In genomic region chr8:105835318-105835717, GRCm38 (mm10) we compare ENCODE assay signal across 8 mouse cellular contexts. TPM values are rescaled to one million over a fixed set of nuclear protein-coding genes. Genes with fewer than 3 reads are reported as not detected.
DNase-seq lines count a peak whose midpoint lies in the region; ATAC-seq and TF ChIP-seq lines count a peak whose summit lies in the region.

No protein-coding gene starts in this region.

- no peak for TF ChIP-seq CTCF in thymus, adult 2 months (IDR thresholded peaks at IDR 0.05; ENCODE audit: borderline replicate concordance, control insufficient read depth, extremely low read depth, insufficient read depth, low read length, poor library complexity)

- intact Hi-C loops in heart, postnatal 25 days (cut with DNase I), result loop anchor here (1.0 to 5.0 kb wide), 2 partner anchors 95 to 187 kb away; no protein-coding TSS in a partner anchor
- intact Hi-C loops in left cerebral cortex, postnatal 4 days (cut with DNase I), result no loop called here

- no peaks in the 10 kb centered on the region for H3K36me3 ChIP-seq in heart, embryonic 11.5 days (ENCODE audit: control insufficient read depth, insufficient read depth, low read length)
- no peaks in the 10 kb centered on the region for H3K36me3 ChIP-seq in thymus, adult 2 months (ENCODE audit: control insufficient read depth, insufficient read depth, low read length)

- no peak for TF ChIP-seq POLR2A in thymus, adult 2 months (IDR thresholded peaks at IDR 0.05; ENCODE audit: control insufficient read depth, extremely low read depth, insufficient read depth, low read length, poor library complexity)

- ATAC-seq in heart, embryonic 11.5 days (replicated peaks; ENCODE audit: insufficient number of reproducible peaks, low FRiP score, low TSS enrichment), result no peak
- ATAC-seq in monocyte, adult 5-6 weeks (replicated peaks; ENCODE audit: insufficient number of reproducible peaks, low FRiP score, low TSS enrichment, poor library complexity, severe bottlenecking), result peak; percentile 94

- WGBS in heart, embryonic 11.5 days (ENCODE audit: insufficient replicate concordance), result 28% methylated on average over 11 of the region's 11 CpGs
- 21% methylated on average over 11 of the region's 11 CpGs for WGBS in thymus, adult 2 months

- peak; percentile 95 for DNase-seq in heart, adult 11 months
- peak; percentile 90 for DNase-seq in NIH3T3 (ENCODE audit: low read depth)
- peak; percentile 47 for DNase-seq in embryo, embryonic 11 days
- DNase-seq in heart, postnatal 25 days (ENCODE audit: low spot score), result peak; percentile 21
- DNase-seq in left cerebral cortex, postnatal 4 days, result peak; percentile 45
- DNase-seq in thymus, adult 2 months, result peak; percentile 90

- H3K9ac ChIP-seq in heart, embryonic 11.5 days (ENCODE audit: low read depth, low read length), result no peak overlapping the region

- no peaks in the 10 kb centered on the region for H3K9me3 ChIP-seq in heart, embryonic 11.5 days (replicated peaks; ENCODE audit: control insufficient read depth, low read length)

- H3K27ac ChIP-seq in heart, embryonic 11.5 days (ENCODE audit: low read depth, low read length), result no peak overlapping the region
- no peak overlapping the region for H3K27ac ChIP-seq in thymus, adult 2 months (ENCODE audit: control insufficient read depth, insufficient read depth, low read length)

- no peak overlapping the region for H3K4me2 ChIP-seq in heart, embryonic 11.5 days

- no peaks in the 10 kb centered on the region for H3K27me3 ChIP-seq in heart, embryonic 11.5 days (ENCODE audit: control insufficient read depth, insufficient read depth, low read length)
- no peaks in the 10 kb centered on the region for H3K27me3 ChIP-seq in thymus, adult 2 months (ENCODE audit: control insufficient read depth, insufficient read depth, low read length)

- H3K4me3 ChIP-seq in heart, embryonic 11.5 days (ENCODE audit: low read depth, low read length), result no peak overlapping the region
- no peak overlapping the region for H3K4me3 ChIP-seq in thymus, adult 2 months (ENCODE audit: control insufficient read depth, insufficient read depth, low read length)

- no peaks in the 10 kb centered on the region for H3K4me1 ChIP-seq in heart, embryonic 11.5 days (ENCODE audit: control insufficient read depth, insufficient read depth, low read length)
- no peaks in the 10 kb centered on the region for H3K4me1 ChIP-seq in thymus, adult 2 months (replicated peaks; ENCODE audit: control insufficient read depth, insufficient read depth, low read length)

RNA-seq across cellular contexts. Expression of gene Tsnaxip1, which starts 7.8 kb away (rescaled TPM):
- polyA plus RNA-seq in heart, embryonic 11.5 days (2014; fragmentation: Nextera tagmentation; extraction: Ambion mirVana), result 0.07 and 0.13 TPM in 2 replicates
- total RNA-seq in heart, postnatal 25 days (2021), result not detected
- under 1 TPM; 0.26 to 0.50 TPM for total RNA-seq in left cerebral cortex, postnatal 4 days (2021)
- total RNA-seq in monocyte, adult 5-6 weeks (2017), result 0.19 TPM in 1 of 3 replicates, not detected in the others
- polyA plus RNA-seq in thymus, adult 2 months (2012; rRNA removed), result 0.05 TPM in 2 replicates

RNA-seq across cellular contexts. Expression of gene Ranbp10, which starts 8.2 kb away (rescaled TPM):
- 11.4 and 14.3 TPM in 2 replicates for polyA plus RNA-seq in heart, embryonic 11.5 days (2014; fragmentation: Nextera tagmentation; extraction: Ambion mirVana)
- 10 to 100 TPM; 19.1 to 19.2 TPM for total RNA-seq in heart, postnatal 25 days (2021)
- total RNA-seq in left cerebral cortex, postnatal 4 days (2021), result 10 to 100 TPM; 21.8 to 23.6 TPM
- 11.8 to 19.7 TPM (median 13.0 TPM) in 3 replicates for total RNA-seq in monocyte, adult 5-6 weeks (2017)
- 47.1 and 53.0 TPM in 2 replicates for polyA plus RNA-seq in thymus, adult 2 months (2012; rRNA removed)

RNA-seq across cellular contexts. Expression of gene Cenpt, which starts 17.8 kb away (rescaled TPM):
- polyA plus RNA-seq in heart, embryonic 11.5 days (2014; fragmentation: Nextera tagmentation; extraction: Ambion mirVana), result 45.7 and 47.9 TPM in 2 replicates
- 1 to 10 TPM; 2.2 to 2.9 TPM for total RNA-seq in heart, postnatal 25 days (2021)
- total RNA-seq in left cerebral cortex, postnatal 4 days (2021), result 10 to 100 TPM; 37.9 to 39.7 TPM
- 3.6 to 7.3 TPM (median 5.4 TPM) in 3 replicates for total RNA-seq in monocyte, adult 5-6 weeks (2017)
- polyA plus RNA-seq in thymus, adult 2 months (2012; rRNA removed), result 53.2 TPM in 2 replicates

RNA-seq across cellular contexts. Expression of gene Thap11, which starts 19.6 kb away (rescaled TPM):
- polyA plus RNA-seq in heart, embryonic 11.5 days (2014; fragmentation: Nextera tagmentation; extraction: Ambion mirVana), result 47.2 and 49.8 TPM in 2 replicates
- 10 to 100 TPM; 23.8 to 27.4 TPM for total RNA-seq in heart, postnatal 25 days (2021)
- total RNA-seq in left cerebral cortex, postnatal 4 days (2021), result 10 to 100 TPM; 32.7 to 35.3 TPM
- 12.3 to 21.2 TPM (median 20.9 TPM) in 3 replicates for total RNA-seq in monocyte, adult 5-6 weeks (2017)
- 75.3 and 84.9 TPM in 2 replicates for polyA plus RNA-seq in thymus, adult 2 months (2012; rRNA removed)

RNA-seq across cellular contexts. Expression of gene Nutf2, which starts 25.1 kb away (rescaled TPM):
- 231 and 265 TPM in 2 replicates for polyA plus RNA-seq in heart, embryonic 11.5 days (2014; fragmentation: Nextera tagmentation; extraction: Ambion mirVana)
- total RNA-seq in heart, postnatal 25 days (2021), result 10 to 100 TPM; 30.7 to 35.0 TPM
- 10 to 100 TPM; 35.2 to 48.7 TPM for total RNA-seq in left cerebral cortex, postnatal 4 days (2021)
- 20.2 to 38.8 TPM (median 28.6 TPM) in 3 replicates for total RNA-seq in monocyte, adult 5-6 weeks (2017)
- polyA plus RNA-seq in thymus, adult 2 months (2012; rRNA removed), result 52.4 and 54.4 TPM in 2 replicates

Comparison
In these comparisons a context has a peak if more than half of its experiments do, and no peak if none do; other contexts are left out.
1. DNase-seq: peak in every context shown above with its lines; median percentile 95 in heart, adult 11 months; 90 in NIH3T3; 90 in thymus, adult 2 months; 47 in embryo, embryonic 11 days; 45 in left cerebral cortex, postnatal 4 days; 21 in heart, postnatal 25 days.